Mouse (Mus musculus) testis, adult 2 months (tissue): ENCODE data around the gene Vasp.

Source experiments
- CTCF ChIP-seq: fragments of 200-500 bp; IDR thresholded peaks from 2 replicates; pipeline ENCODE4 v1.5.1; 2012; ENCODE audit warnings: low read depth, mild to moderate bottlenecking, inconsistent platforms, low read length, moderate library complexity; ENCODE audit not compliant: control insufficient read depth, insufficient read depth, insufficient replicate concordance
- POLR2A ChIP-seq: fragments of 200-500 bp; IDR thresholded peaks from 2 replicates; pipeline ENCODE4 v1.6.1; 2012; ENCODE audit warnings: low read depth, mild to moderate bottlenecking, inconsistent platforms, low read length, moderate library complexity; ENCODE audit not compliant: control insufficient read depth

DNA sequence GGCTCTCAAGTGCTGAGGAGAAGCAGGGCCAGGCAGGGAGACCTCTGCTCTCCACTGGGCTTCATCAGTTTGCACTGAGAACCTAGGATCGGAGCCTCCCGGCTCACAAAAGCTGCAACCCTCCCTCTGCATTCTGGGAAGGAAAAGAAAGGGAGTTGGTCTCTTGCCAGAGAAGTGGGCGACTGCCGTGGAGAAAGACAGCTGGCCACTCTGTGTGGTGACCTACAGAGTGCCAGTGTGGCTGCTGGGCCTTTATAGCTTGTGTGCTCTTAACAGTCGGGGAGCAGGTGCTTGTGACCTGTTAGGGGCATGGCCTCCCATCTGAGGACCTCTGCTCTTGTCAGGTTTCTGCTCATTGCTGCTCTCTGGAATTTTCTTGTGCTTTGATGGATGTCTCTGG lies 27.8 kb downstream of the Vasp start:
- TF ChIP-seq CTCF (no peak), POLR2A (no peak)
